Mouse (Mus musculus) forebrain, embryonic 13.5 days (tissue): Measurements from ENCODE around the gene Kdm6b. TPM values are rescaled to one million over a fixed set of nuclear protein-coding genes. Genes with fewer than 3 reads are reported as not detected.
"Not testable (repeated sequence)": the region's sequence is repeated elsewhere in the genome, so short reads cannot be mapped to it uniquely, and the experiment has no call there.

Experiments used
- ATAC-seq: fragments of 200-750 bp; cut with Nextera tagmentation; 2 replicates; pipeline ENCODE4 v1.8.0; 2017
- H3K27ac ChIP-seq: fragments of 300-500 bp; sonication (generic); 2 replicates; pipeline ENCODE4 v1.5.1; 2015; ENCODE audit warnings: inconsistent platforms, mild to moderate bottlenecking, moderate library complexity
- H3K27me3 ChIP-seq: fragments of 300-500 bp; sonication (generic); 2 replicates; pipeline ENCODE4 v1.6.1; 2015; ENCODE audit warnings: mild to moderate bottlenecking, inconsistent platforms
- H3K36me3 ChIP-seq: fragments of 300-500 bp; sonication (generic); 2 replicates; pipeline ENCODE4 v1.6.1; 2015; ENCODE audit warnings: mild to moderate bottlenecking, inconsistent platforms; ENCODE audit not compliant: poor library complexity, severe bottlenecking
- H3K4me1 ChIP-seq: fragments of 300-500 bp; sonication (generic); 2 replicates; pipeline ENCODE4 v1.6.1; 2015; ENCODE audit warnings: inconsistent platforms
- H3K4me2 ChIP-seq: fragments of 300-500 bp; sonication (generic); 2 replicates; pipeline ENCODE4 v1.6.1; 2015; ENCODE audit warnings: inconsistent platforms, mild to moderate bottlenecking, moderate library complexity
- H3K4me3 ChIP-seq: fragments of 300-500 bp; sonication (generic); 2 replicates; pipeline ENCODE4 v1.5.1; 2015; ENCODE audit warnings: mild to moderate bottlenecking, inconsistent platforms
- H3K9ac ChIP-seq: fragments of 300-500 bp; sonication (generic); 2 replicates; pipeline ENCODE4 v1.6.1; 2015; ENCODE audit warnings: mild to moderate bottlenecking, inconsistent platforms
- H3K9me3 ChIP-seq: fragments of 300-500 bp; sonication (generic); replicated peaks from 2 replicates; pipeline ENCODE4 v1.6.1; 2016; ENCODE audit warnings: inconsistent platforms
- WGBS: fragments of 180-500 bp; shearing (Covaris S2); methylation state at CpG from one replicate; pipeline ENCODE4 v1.1.7; 2015; 5-methylcytosine and 5-hydroxymethylcytosine counted together
- polyA plus RNA-seq: library from polyadenylated mRNA; unstranded; fragments of >200 nt; fragmentation: Nextera tagmentation; extraction: Ambion mirVana; gene quantifications from 2 replicates; pipeline ENCODE4 v1.2.1, GENCODE M21; 2015

Kdm6b gene
- polyA plus RNA-seq, 1 experiment from 2014 or later = 59.3 TPM

GRCm38 (mm10) chr11:69401210-69401637, 12.3 kb downstream of the Kdm6b start:
- Histone ChIP-seq H3K9me3 (no peaks in the 10 kb centered on the region), H3K4me3 (peak overlapping the region; percentile 17), H3K27ac (no peak overlapping the region), H3K9ac (no peak overlapping the region), H3K4me2 (no peak overlapping the region), H3K4me1 (peaks cover 39% of the 10 kb centered on the region), H3K36me3 (peaks cover 86% of the 10 kb centered on the region), H3K27me3 (peaks cover 30% of the 10 kb centered on the region)
- peak; percentile 71 for ATAC-seq
- 15% methylated on average over 22 of the region's 22 CpGs for WGBS

DNA sequence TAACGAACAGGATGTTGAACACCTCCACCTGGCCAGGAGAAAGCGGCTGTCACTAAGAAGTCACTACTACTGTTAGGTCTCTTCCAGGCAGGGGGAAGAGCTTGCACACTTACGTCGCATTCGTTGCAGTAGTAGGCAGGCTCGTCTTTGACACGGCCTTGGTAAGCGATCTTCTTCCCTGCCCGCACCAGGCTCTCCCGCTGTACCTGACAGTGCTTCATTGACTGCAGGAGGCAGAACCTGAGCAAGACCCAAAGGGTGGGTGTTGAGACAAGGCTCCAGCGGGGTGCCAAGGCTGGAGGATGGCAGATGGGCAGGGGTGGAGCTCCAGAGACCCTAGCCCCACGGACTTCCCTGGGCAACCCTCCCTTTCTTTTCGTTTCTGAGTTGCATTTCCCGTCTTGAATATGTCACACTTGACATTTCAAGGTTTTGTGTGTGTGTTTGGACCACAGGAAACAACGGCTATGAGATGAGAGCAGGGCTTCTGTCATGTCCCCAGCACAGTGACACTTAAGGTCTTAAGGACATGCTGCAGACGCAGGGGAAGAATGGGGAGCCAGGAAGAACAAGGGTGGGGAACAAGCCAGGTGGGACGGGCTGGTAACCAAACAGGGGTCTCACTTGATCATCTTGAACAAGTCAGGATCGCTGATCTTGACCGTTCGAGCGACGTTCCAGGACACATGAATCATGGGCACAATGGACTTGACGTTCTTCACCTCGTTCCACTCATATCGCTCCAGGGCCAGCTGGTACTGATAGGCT, 13.2 kb downstream of the Kdm6b start:
- Histone ChIP-seq H3K27ac (no peak overlapping the region), H3K4me1 (peaks cover 42% of the 10 kb centered on the region), H3K9me3 (no peaks in the 10 kb centered on the region), H3K36me3 (peaks cover 76% of the 10 kb centered on the region), H3K4me2 (peak overlapping the region; percentile 4; the same call in 1 of the 2 replicates), H3K27me3 (peaks cover 30% of the 10 kb centered on the region), H3K4me3 (peak overlapping the region; percentile 17; the same call in 1 of the 2 replicates), H3K9ac (peak overlapping the region; percentile 39; the same call in 1 of the 2 replicates)
- WGBS = 74% methylated on average over 25 of the region's 25 CpGs
- no peak for ATAC-seq

GRCm38 (mm10) chr11:69399201-69400082, 14.0 kb downstream of the Kdm6b start:
- peak overlapping the region; percentile 22; the same call in 1 of the 2 replicates for H3K4me2 ChIP-seq
- H3K9me3 ChIP-seq = no peaks in the 10 kb centered on the region
- H3K27ac ChIP-seq = no peak overlapping the region
- H3K4me3 ChIP-seq = peak overlapping the region; percentile 17
- H3K36me3 ChIP-seq = peaks cover 68% of the 10 kb centered on the region
- H3K9ac ChIP-seq = peak overlapping the region; percentile 39
- ATAC-seq = no peak
- peaks cover 43% of the 10 kb centered on the region for H3K4me1 ChIP-seq
- peaks cover 30% of the 10 kb centered on the region for H3K27me3 ChIP-seq
- WGBS = 16% methylated on average over 56 of the region's 66 CpGs

GRCm38 (mm10) chr11:69398486-69399200, 14.8 kb downstream of the Kdm6b start:
- Histone ChIP-seq H3K27ac (no peak overlapping the region), H3K9ac (peak overlapping the region; percentile 55), H3K4me2 (peak overlapping the region; percentile 30; the same call in 1 of the 2 replicates), H3K9me3 (no peaks in the 10 kb centered on the region), H3K27me3 (peaks cover 30% of the 10 kb centered on the region), H3K4me1 (peaks cover 47% of the 10 kb centered on the region), H3K4me3 (peak overlapping the region; percentile 13), H3K36me3 (peaks cover 60% of the 10 kb centered on the region)
- ATAC-seq = no peak
- 18% methylated on average over 21 of the region's 21 CpGs for WGBS

DNA sequence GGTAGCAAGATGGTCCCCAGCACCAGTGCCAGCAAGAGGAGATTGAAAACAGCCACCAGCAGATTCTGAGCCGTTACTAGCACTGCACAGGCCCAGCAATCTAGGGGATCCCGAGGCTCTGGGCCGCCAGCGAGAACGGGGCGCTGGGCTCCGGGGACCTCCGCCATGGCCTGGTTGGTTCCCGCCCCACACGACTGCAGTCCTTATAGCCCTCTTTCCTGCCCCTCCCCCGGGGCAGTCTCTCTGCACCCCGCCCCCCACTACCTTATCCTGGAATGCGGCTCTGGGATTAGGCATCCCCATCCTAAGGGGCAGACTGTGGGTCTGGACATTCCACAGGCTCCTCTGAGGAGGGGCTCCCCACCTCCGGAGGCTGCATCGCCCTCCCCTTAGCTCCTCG, 15.4 kb downstream of the Kdm6b start, which contains the start of gene Tmem88:
Gene Tmem88, minus strand, starts transcription at position 176 of the 400 bp plus-strand sequence.
- Histone ChIP-seq H3K4me3 (peak within 1 kb of the TSS; percentile 13), H3K4me2 (peak within 1 kb of the TSS; percentile 30), H3K27ac (peak within 1 kb of the TSS; percentile 8; the same call in 1 of the 2 replicates), H3K4me1 (peaks cover 47% of the 10 kb centered on the region), H3K36me3 (peaks cover 54% of the 10 kb centered on the region), H3K9ac (peak within 1 kb of the TSS; percentile 83), H3K27me3 (peaks cover 30% of the 10 kb centered on the region), H3K9me3 (no peaks in the 10 kb centered on the region)
- ATAC-seq = no peak
- 5% methylated on average over 16 of the region's 16 CpGs for WGBS

DNA sequence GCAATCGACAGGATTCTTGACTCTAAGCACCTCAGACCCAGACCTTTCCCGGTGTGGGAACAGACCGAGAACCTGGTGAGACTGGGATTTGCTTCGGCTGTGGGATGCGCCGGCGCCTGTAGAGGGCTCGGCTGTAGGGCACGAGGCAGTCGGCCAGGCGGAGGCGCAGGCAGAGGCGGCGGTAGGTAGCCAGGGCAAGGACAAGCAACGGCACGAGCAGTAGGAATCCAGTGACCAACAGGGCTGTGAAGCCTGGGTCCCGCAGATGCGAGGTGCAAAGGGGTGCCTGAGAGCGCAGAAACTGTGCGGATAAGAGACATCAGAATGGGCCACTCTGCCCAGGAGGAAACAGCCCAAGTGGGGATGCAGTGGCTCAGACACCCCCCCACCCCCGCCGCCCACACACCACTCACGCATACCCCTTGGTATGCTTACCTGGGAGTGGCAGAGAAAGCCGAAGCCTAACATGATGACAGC, 15.9 kb downstream of the Kdm6b start:
- 0 out of 2 replicates have a peak overlapping the region, but pooled peaks have one; percentile 8 for H3K27ac ChIP-seq

DNA sequence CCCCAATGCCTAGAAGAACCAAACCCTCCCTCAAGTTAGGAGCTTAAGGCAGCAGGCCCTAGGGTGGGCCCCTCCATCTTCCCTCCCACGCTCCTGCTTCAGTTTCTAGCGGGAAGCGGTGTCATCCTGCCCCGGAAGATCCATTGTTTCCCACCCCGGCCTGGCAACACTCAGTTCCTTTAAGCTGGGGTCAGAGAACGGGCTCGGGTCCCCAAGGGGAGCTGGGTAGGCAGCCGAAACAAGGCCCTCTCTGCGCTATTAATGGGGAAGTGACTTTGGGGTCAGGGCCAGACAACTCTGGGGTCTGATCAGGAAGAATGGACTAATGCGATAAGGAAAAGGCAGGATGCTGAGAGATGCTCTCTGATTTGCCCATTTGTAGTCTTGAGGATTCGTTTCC, 16.7 kb downstream of the Kdm6b start:
- H3K9me3 ChIP-seq = no peaks in the 10 kb centered on the region
- peaks cover 30% of the 10 kb centered on the region for H3K27me3 ChIP-seq
- 30% methylated on average over 11 of the region's 11 CpGs for WGBS
- H3K4me2 ChIP-seq = peak overlapping the region; percentile 85
- H3K9ac ChIP-seq = peak overlapping the region; percentile 83
- H3K36me3 ChIP-seq = peaks cover 47% of the 10 kb centered on the region
- peaks cover 47% of the 10 kb centered on the region for H3K4me1 ChIP-seq
- H3K4me3 ChIP-seq = peak overlapping the region; percentile 67; the same call in 1 of the 2 replicates
- ATAC-seq = no peak
- H3K27ac ChIP-seq = peak overlapping the region; percentile 8; the same call in 1 of the 2 replicates

More for the DNA sequence above, 15.9 kb downstream of the Kdm6b start:
- Histone ChIP-seq H3K4me1 (peaks cover 47% of the 10 kb centered on the region), H3K9ac (peak overlapping the region; percentile 55), H3K9me3 (no peaks in the 10 kb centered on the region), H3K4me2 (peak overlapping the region; percentile 30), H3K36me3 (peaks cover 50% of the 10 kb centered on the region), H3K4me3 (peak overlapping the region; percentile 13; the same call in 1 of the 2 replicates), H3K27me3 (peaks cover 30% of the 10 kb centered on the region)
- ATAC-seq = no peak
- 9% methylated on average over 24 of the region's 24 CpGs for WGBS

DNA sequence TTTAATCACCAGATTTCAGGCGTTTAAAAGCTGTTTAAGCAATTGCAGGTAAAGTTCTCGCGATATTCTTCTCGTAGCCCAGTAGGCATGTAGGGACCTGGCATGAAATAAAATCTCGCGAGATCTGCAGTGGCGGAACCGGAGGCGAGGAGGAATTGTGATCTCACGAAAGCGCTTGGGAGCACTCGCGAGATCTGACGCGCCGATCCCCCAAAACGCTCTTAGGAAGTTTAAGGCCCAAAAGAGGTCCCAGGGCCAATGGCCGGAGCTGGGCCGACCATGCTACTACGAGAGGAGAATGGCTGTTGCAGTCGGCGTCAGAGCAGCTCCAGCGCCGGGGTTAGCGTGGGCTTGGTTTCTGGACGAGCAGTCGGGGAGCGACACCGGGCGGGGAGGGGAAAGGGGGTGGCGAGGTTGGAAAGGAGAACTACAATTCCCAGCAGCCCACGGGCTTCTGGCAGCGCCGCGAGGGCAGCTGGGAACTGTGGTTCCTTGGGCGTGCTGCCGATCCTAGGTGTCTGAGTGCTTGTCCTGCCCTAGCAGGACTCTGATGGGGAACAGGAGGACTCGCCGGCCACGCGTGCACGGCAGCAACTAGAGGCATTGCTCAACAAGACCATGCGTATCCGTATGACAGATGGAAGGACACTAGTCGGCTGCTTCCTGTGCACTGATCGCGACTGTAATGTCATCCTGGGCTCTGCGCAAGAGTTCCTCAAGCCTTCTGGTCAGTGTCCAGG, 17.7 kb downstream of the Kdm6b start:
- Histone ChIP-seq H3K36me3 (peaks cover 37% of the 10 kb centered on the region), H3K4me1 (peaks cover 41% of the 10 kb centered on the region), H3K27me3 (peaks cover 27% of the 10 kb centered on the region), H3K4me3 (peak overlapping the region; percentile 67), H3K9ac (peak overlapping the region; percentile 83), H3K4me2 (peak overlapping the region; percentile 85), H3K27ac (peak overlapping the region; percentile 95), H3K9me3 (no peaks in the 10 kb centered on the region)
- under 1% methylated on average over 44 of the region's 48 CpGs for WGBS
- peak; percentile 90 for ATAC-seq

GRCm38 (mm10) chr11:69395235-69395633, 18.2 kb downstream of the Kdm6b start, which contains the start of the genes Naa38 and Cyb5d1:
Gene Naa38 (plus strand): TSS chr11:69395487.
Gene Cyb5d1 (minus strand): TSS chr11:69395631.
- peaks cover 31% of the 10 kb centered on the region for H3K36me3 ChIP-seq
- ATAC-seq = peak; percentile 79
- WGBS = under 1% methylated on average over 20 of the region's 24 CpGs
- H3K4me1 ChIP-seq = peaks cover 40% of the 10 kb centered on the region
- not testable (repeated sequence) for H3K9me3 ChIP-seq
- peaks cover 21% of the 10 kb centered on the region for H3K27me3 ChIP-seq
- H3K4me2 ChIP-seq = peak within 1 kb of the TSS; percentile 85
- peak within 1 kb of the TSS; percentile 67 for H3K4me3 ChIP-seq
- H3K27ac ChIP-seq = peak within 1 kb of the TSS; percentile 95
- H3K9ac ChIP-seq = peak within 1 kb of the TSS; percentile 83

- Histone ChIP-seq H3K4me1 (peaks cover 40% of the 10 kb centered on the region), H3K27me3 (peaks cover 16% of the 10 kb centered on the region), H3K4me3 (peak overlapping the region; percentile 67), H3K27ac (peak overlapping the region; percentile 95; the same call in 1 of the 2 replicates), H3K36me3 (peaks cover 26% of the 10 kb centered on the region), H3K4me2 (peak overlapping the region; percentile 85), H3K9ac (peak overlapping the region; percentile 83)
- 0 out of 2 replicates have a peak, but pooled peaks have one; percentile 0 for ATAC-seq
- WGBS = 1% methylated on average over 31 of the region's 31 CpGs
- H3K9me3 ChIP-seq = not testable (repeated sequence)
Measured at GRCm38 (mm10) chr11:69394591-69395167, 18.8 kb downstream of the Kdm6b start.
